Mouse (Mus musculus): ENCODE results near the gene Oaz2. TPM values are rescaled to one million over a fixed set of nuclear protein-coding genes. Genes with fewer than 3 reads are reported as not detected.

Gene Oaz2
- polyA plus RNA-seq, 1 experiment = 140 TPM

DNA sequence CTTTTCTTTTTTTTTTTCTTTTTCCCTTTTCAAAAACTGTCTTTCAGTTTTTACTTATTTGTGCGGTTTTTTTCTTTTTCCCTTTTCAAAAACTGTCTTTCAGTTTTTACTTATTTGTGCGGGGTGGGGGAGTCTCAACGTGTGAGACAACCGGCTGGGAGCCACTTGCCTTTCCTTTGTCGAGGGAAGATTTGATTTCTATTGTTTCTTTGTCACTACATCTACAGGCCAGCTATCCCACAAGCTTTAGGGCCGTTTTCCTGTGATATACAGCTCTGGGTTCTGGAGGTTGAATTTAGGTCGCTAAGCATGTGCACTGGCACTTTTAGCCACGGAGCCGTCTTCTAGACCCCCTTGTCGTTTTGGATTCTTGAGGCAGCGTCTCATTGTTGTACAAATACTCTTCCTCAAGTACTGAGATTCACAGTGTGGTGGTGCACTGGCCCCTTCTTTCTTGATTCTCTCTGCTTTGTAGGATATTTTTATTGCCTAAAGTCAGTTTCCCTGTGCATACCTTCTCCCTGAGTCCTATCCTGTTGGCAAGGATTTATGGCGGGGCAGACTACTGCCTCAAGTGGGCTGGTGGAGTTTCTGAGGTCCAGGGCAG, 26.3 kb upstream of the Oaz2 start:
- no peak overlapping the region for H3K4me3 ChIP-seq
- peak overlapping the region; percentile 43 for H3K4me2 ChIP-seq (ENCODE audit: low read depth)
- no peak overlapping the region for H3ac ChIP-seq (ENCODE audit: control insufficient read depth, insufficient read length)
- no peak for TF ChIP-seq REST (IDR thresholded peaks at IDR 0.05; ENCODE audit: insufficient read depth, insufficient read length)
- no peak for TF ChIP-seq MAX (IDR thresholded peaks at IDR 0.05; ENCODE audit: low read depth)
- no peak for TF ChIP-seq CEBPB (IDR thresholded peaks at IDR 0.05; ENCODE audit: insufficient read depth, poor library complexity, severe bottlenecking)
- TF ChIP-seq E2F4 (IDR thresholded peaks at IDR 0.05; ENCODE audit: insufficient read depth) = no peak
- TF ChIP-seq TCF3 (IDR thresholded peaks at IDR 0.05; ENCODE audit: insufficient read length, low read depth) = no peak
- TF ChIP-seq MYOD1 (IDR thresholded peaks at IDR 0.05; ENCODE audit: control insufficient read depth in 1 of 3, insufficient read length in 2 of 3, low read depth in 2 of 3) = no peak
- TF ChIP-seq SRF (IDR thresholded peaks at IDR 0.05; ENCODE audit: control insufficient read depth, insufficient read length, low read depth) = no peak
- no peaks in the 10 kb centered on the region for H3K36me3 ChIP-seq (ENCODE audit: control insufficient read depth, insufficient read depth)
- no peaks in the 10 kb centered on the region for H3K27me3 ChIP-seq (ENCODE audit: control insufficient read depth, insufficient read depth, insufficient read length)
- peaks cover 83% of the 10 kb centered on the region for H3K79me2 ChIP-seq (ENCODE audit: control insufficient read depth, insufficient read depth)

GRCm38 (mm10) chr9:65642546-65642945, 25.3 kb upstream of the Oaz2 start:
- no peak overlapping the region for H3ac ChIP-seq (ENCODE audit: control insufficient read depth, insufficient read length)
- H3K79me2 ChIP-seq (ENCODE audit: control insufficient read depth, insufficient read depth) = peaks cover 92% of the 10 kb centered on the region
- TF ChIP-seq REST (IDR thresholded peaks at IDR 0.05; ENCODE audit: insufficient read depth, insufficient read length) = no peak
- TF ChIP-seq E2F4 (IDR thresholded peaks at IDR 0.05; ENCODE audit: insufficient read depth) = no peak
- no peaks in the 10 kb centered on the region for H3K27me3 ChIP-seq (ENCODE audit: control insufficient read depth, insufficient read depth, insufficient read length)
- no peaks in the 10 kb centered on the region for H3K36me3 ChIP-seq (ENCODE audit: control insufficient read depth, insufficient read depth)
- H3K4me3 ChIP-seq = no peak overlapping the region
- H3K4me2 ChIP-seq (ENCODE audit: low read depth) = no peak overlapping the region

- TF ChIP-seq CEBPB (IDR thresholded peaks at IDR 0.05; ENCODE audit: insufficient read depth, poor library complexity, severe bottlenecking) = no peak
- TF ChIP-seq TCF3 (IDR thresholded peaks at IDR 0.05; ENCODE audit: insufficient read length, low read depth) = no peak
- TF ChIP-seq REST (IDR thresholded peaks at IDR 0.05; ENCODE audit: insufficient read depth, insufficient read length) = no peak
- Histone ChIP-seq H3K36me3 (ENCODE audit: control insufficient read depth, insufficient read depth) (no peaks in the 10 kb centered on the region), H3K27me3 (ENCODE audit: control insufficient read depth, insufficient read depth, insufficient read length) (no peaks in the 10 kb centered on the region)
Measured at GRCm38 (mm10) chr9:65644960-65645359, 22.8 kb upstream of the Oaz2 start.

DNA sequence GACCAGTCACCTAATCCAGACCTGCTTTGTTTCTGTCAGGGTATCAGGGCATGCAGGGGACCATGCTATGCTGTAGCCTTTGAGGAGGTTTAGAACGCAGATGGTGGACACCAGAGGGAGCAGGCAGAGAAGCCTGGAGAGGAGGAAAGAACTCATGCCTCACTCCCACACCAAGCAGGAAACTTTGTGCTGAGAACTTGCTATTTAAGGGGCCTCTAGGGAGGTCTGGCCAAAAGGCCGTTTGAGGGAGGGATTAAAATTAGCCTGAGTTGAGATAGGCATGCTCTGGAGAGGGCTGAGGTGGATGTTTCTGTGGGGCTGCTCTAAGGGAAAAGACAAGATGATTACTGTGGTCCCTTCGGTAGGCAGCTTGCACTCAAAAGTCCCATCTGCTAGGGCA, 21.8 kb upstream of the Oaz2 start:
- peak overlapping the region; percentile 1 for H3K4me3 ChIP-seq
- H3K27me3 ChIP-seq (ENCODE audit: control insufficient read depth, insufficient read depth, insufficient read length) = no peaks in the 10 kb centered on the region
- no peak for TF ChIP-seq POLR2AphosphoS2 (IDR thresholded peaks at IDR 0.05; ENCODE audit: insufficient read length, low read depth)
- no peak for TF ChIP-seq SRF (IDR thresholded peaks at IDR 0.05; ENCODE audit: control insufficient read depth, insufficient read length, low read depth)
- no peak for TF ChIP-seq MAX (IDR thresholded peaks at IDR 0.05; ENCODE audit: low read depth)
- no peak for TF ChIP-seq TCF3 (IDR thresholded peaks at IDR 0.05; ENCODE audit: insufficient read length, low read depth)
- no peak for TF ChIP-seq USF1 (IDR thresholded peaks at IDR 0.05; ENCODE audit: low read depth)
- H3K79me2 ChIP-seq (ENCODE audit: control insufficient read depth, insufficient read depth) = peaks cover 87% of the 10 kb centered on the region
- no peak overlapping the region for H3K4me2 ChIP-seq (ENCODE audit: low read depth)
- no peaks in the 10 kb centered on the region for H3K36me3 ChIP-seq (ENCODE audit: control insufficient read depth, insufficient read depth)
- H3ac ChIP-seq (ENCODE audit: control insufficient read depth, insufficient read length) = no peak overlapping the region

More at GRCm38 (mm10) chr9:65644960-65645359, 22.8 kb upstream of the Oaz2 start:
- Histone ChIP-seq H3K79me2 (ENCODE audit: control insufficient read depth, insufficient read depth) (peaks cover 96% of the 10 kb centered on the region), H3K4me2 (ENCODE audit: low read depth) (no peak overlapping the region), H3K4me3 (peak overlapping the region; percentile 1), H3ac (ENCODE audit: control insufficient read depth, insufficient read length) (no peak overlapping the region)

- no peak overlapping the region for H3ac ChIP-seq (ENCODE audit: control insufficient read depth, insufficient read length)
- H3K36me3 ChIP-seq (ENCODE audit: control insufficient read depth, insufficient read depth) = no peaks in the 10 kb centered on the region
- TF ChIP-seq POLR2A (IDR thresholded peaks at IDR 0.05; ENCODE audit: insufficient read length, low read depth) (no peak), USF1 (IDR thresholded peaks at IDR 0.05; ENCODE audit: low read depth) (no peak), REST (IDR thresholded peaks at IDR 0.05; ENCODE audit: insufficient read depth, insufficient read length) (no peak), E2F4 (IDR thresholded peaks at IDR 0.05; ENCODE audit: insufficient read depth) (no peak), TCF3 (IDR thresholded peaks at IDR 0.05; ENCODE audit: insufficient read length, low read depth) (no peak), MYOD1 (IDR thresholded peaks at IDR 0.05; ENCODE audit: control insufficient read depth in 1 of 3, insufficient read length in 2 of 3, low read depth in 2 of 3) (no peak), MYOG (IDR thresholded peaks at IDR 0.05; ENCODE audit: control insufficient read depth in 1 of 3, insufficient read depth in 1 of 3, insufficient read length in 2 of 3, low read depth in 2 of 3) (no peak), SRF (IDR thresholded peaks at IDR 0.05; ENCODE audit: control insufficient read depth, insufficient read length, low read depth) (no peak), CEBPB (IDR thresholded peaks at IDR 0.05; ENCODE audit: insufficient read depth, poor library complexity, severe bottlenecking) (no peak), MAX (IDR thresholded peaks at IDR 0.05; ENCODE audit: low read depth) (no peak), POLR2AphosphoS2 (IDR thresholded peaks at IDR 0.05; ENCODE audit: insufficient read length, low read depth) (no peak), TCF12 (IDR thresholded peaks at IDR 0.05; ENCODE audit: insufficient read depth, poor library complexity, severe bottlenecking) (no peak)
- H3K4me2 ChIP-seq (ENCODE audit: low read depth) = no peak overlapping the region
- no peak overlapping the region for H3K4me3 ChIP-seq
- no peaks in the 10 kb centered on the region for H3K27me3 ChIP-seq (ENCODE audit: control insufficient read depth, insufficient read depth, insufficient read length)
- H3K79me2 ChIP-seq (ENCODE audit: control insufficient read depth, insufficient read depth) = peaks cover 79% of the 10 kb centered on the region
Measured at GRCm38 (mm10) chr9:65646782-65647181, 21.0 kb upstream of the Oaz2 start.
